Mouse (Mus musculus) forebrain, embryonic 10.5 days (tissue): ENCODE results near the gene Grk3. TPM values are rescaled to one million over a fixed set of nuclear protein-coding genes. Genes with fewer than 3 reads are reported as not detected.
A peak's percentile ranks its signal among the peaks of the same experiment; 100 is the strongest.

Experiments
- DNase-seq: peaks from one replicate; pipeline ENCODE4 v3.0.0-alpha.2; 2017; ENCODE audit warnings: low spot score; ENCODE audit errors: extremely low spot score
- H3K27ac ChIP-seq: fragments of 300-500 bp; sonication (generic); 2 replicates; pipeline ENCODE4 v1.5.1; 2016; ENCODE audit warnings: mild to moderate bottlenecking
- H3K27me3 ChIP-seq: fragments of 300-500 bp; sonication (generic); 2 replicates; pipeline ENCODE4 v1.6.1; 2016; ENCODE audit warnings: mild to moderate bottlenecking; ENCODE audit not compliant: poor library complexity, severe bottlenecking
- H3K36me3 ChIP-seq: fragments of 300-500 bp; sonication (generic); replicated peaks from 2 replicates; pipeline ENCODE4 v1.6.1; 2016; ENCODE audit warnings: mild to moderate bottlenecking, moderate library complexity
- H3K4me1 ChIP-seq: fragments of 300-500 bp; sonication (generic); 2 replicates; pipeline ENCODE4 v1.6.1; 2016
- H3K4me3 ChIP-seq: fragments of 300-500 bp; sonication (generic); 2 replicates; pipeline ENCODE4 v1.5.1; 2016; ENCODE audit warnings: mild to moderate bottlenecking, moderate library complexity
- H3K9me3 ChIP-seq: fragments of 300-500 bp; sonication (generic); 2 replicates; pipeline ENCODE4 v1.6.1; 2016; ENCODE audit warnings: mild to moderate bottlenecking, moderate library complexity
- WGBS: fragments of 180-500 bp; shearing (Covaris S2); methylation state at CpG from one replicate; pipeline ENCODE4 v1.1.7; 2016; 5-methylcytosine and 5-hydroxymethylcytosine counted together
- polyA plus RNA-seq: library from polyadenylated mRNA; unstranded; fragments of >200 nt; fragmentation: Nextera tagmentation; extraction: Ambion mirVana; gene quantifications from 2 replicates; pipeline ENCODE4 v1.2.1, GENCODE M21; 2016

Gene Grk3
- 5.2 and 5.3 TPM in 2 replicates for polyA plus RNA-seq

GRCm38 (mm10) chr5:113015236-113016061 is at the start of gene Grk3:
Gene Grk3, minus strand, starts transcription at chr5:113015791.
- peak within 1 kb of the TSS; percentile 86 for H3K27ac ChIP-seq
- WGBS, result 3% methylated on average over 49 of the region's 52 CpGs

GRCm38 (mm10) chr5:113054308-113054707 is 38.7 kb upstream of the Grk3 start:
- Histone ChIP-seq H3K4me3 (no peak overlapping the region), H3K4me1 (peaks cover 11% of the 10 kb centered on the region), H3K9me3 (peaks cover 4% of the 10 kb centered on the region; the same call in 1 of the 2 replicates), H3K36me3 (no peaks in the 10 kb centered on the region), H3K27ac (no peak overlapping the region), H3K27me3 (peaks cover 4% of the 10 kb centered on the region; the same call in 1 of the 2 replicates)
- peak; percentile 81 for DNase-seq
- WGBS, result 6% methylated on average over 16 of the region's 16 CpGs

More at GRCm38 (mm10) chr5:113015236-113016061, at the start of gene Grk3:
- H3K9me3 ChIP-seq, result no peaks in the 10 kb centered on the region
- DNase-seq, result peak; percentile 48
- H3K4me3 ChIP-seq, result peak within 1 kb of the TSS; percentile 69
- H3K36me3 ChIP-seq, result no peaks in the 10 kb centered on the region
- H3K4me1 ChIP-seq, result peaks cover 23% of the 10 kb centered on the region
- H3K27me3 ChIP-seq, result peaks cover 41% of the 10 kb centered on the region

GRCm38 (mm10) chr5:113050581-113051185 is 35.1 kb upstream of the Grk3 start:
- Histone ChIP-seq H3K27ac (0 out of 2 replicates have a peak overlapping the region, but pooled peaks have one; percentile 35), H3K4me3 (no peak overlapping the region), H3K4me1 (peaks cover 11% of the 10 kb centered on the region), H3K27me3 (peaks cover 4% of the 10 kb centered on the region; the same call in 1 of the 2 replicates), H3K9me3 (peaks cover 4% of the 10 kb centered on the region; the same call in 1 of the 2 replicates), H3K36me3 (no peaks in the 10 kb centered on the region)
- DNase-seq, result no peak
- 78% methylated on average over 7 of the region's 7 CpGs for WGBS

GRCm38 (mm10) chr5:113049876-113050275 is 34.3 kb upstream of the Grk3 start:
- no peak for DNase-seq
- 0 out of 2 replicates have a peak overlapping the region, but pooled peaks have one; percentile 22 for H3K27ac ChIP-seq
- H3K9me3 ChIP-seq, result peaks cover 4% of the 10 kb centered on the region; the same call in 1 of the 2 replicates
- H3K4me3 ChIP-seq, result no peak overlapping the region
- peaks cover 4% of the 10 kb centered on the region; the same call in 1 of the 2 replicates for H3K27me3 ChIP-seq
- no peaks in the 10 kb centered on the region for H3K36me3 ChIP-seq
- H3K4me1 ChIP-seq, result peaks cover 11% of the 10 kb centered on the region

GRCm38 (mm10) chr5:113045511-113046273 is 30.1 kb upstream of the Grk3 start:
- Histone ChIP-seq H3K27ac (no peak overlapping the region), H3K9me3 (no peaks in the 10 kb centered on the region), H3K4me3 (no peak overlapping the region), H3K36me3 (no peaks in the 10 kb centered on the region), H3K4me1 (peaks cover 26% of the 10 kb centered on the region), H3K27me3 (no peaks in the 10 kb centered on the region)
- DNase-seq, result no peak
- 91% methylated on average over 10 of the region's 10 CpGs for WGBS

GRCm38 (mm10) chr5:113043531-113043930 is 27.9 kb upstream of the Grk3 start:
- Histone ChIP-seq H3K27me3 (no peaks in the 10 kb centered on the region), H3K36me3 (no peaks in the 10 kb centered on the region), H3K4me1 (peaks cover 15% of the 10 kb centered on the region), H3K4me3 (no peak overlapping the region), H3K27ac (peak overlapping the region; percentile 44), H3K9me3 (no peaks in the 10 kb centered on the region)
- 93% methylated on average over 8 of the region's 8 CpGs for WGBS
- DNase-seq, result no peak

GRCm38 (mm10) chr5:113041567-113042071 is 26.0 kb upstream of the Grk3 start:
- WGBS, result 22% methylated on average over 5 of the region's 5 CpGs
- peaks cover 15% of the 10 kb centered on the region for H3K4me1 ChIP-seq
- no peaks in the 10 kb centered on the region for H3K27me3 ChIP-seq
- no peaks in the 10 kb centered on the region for H3K9me3 ChIP-seq
- no peaks in the 10 kb centered on the region for H3K36me3 ChIP-seq
- DNase-seq, result peak; percentile 18
- no peak overlapping the region for H3K4me3 ChIP-seq
- peak overlapping the region; percentile 13 for H3K27ac ChIP-seq

- Histone ChIP-seq H3K4me3 (no peak overlapping the region), H3K9me3 (no peaks in the 10 kb centered on the region), H3K36me3 (no peaks in the 10 kb centered on the region), H3K27me3 (no peaks in the 10 kb centered on the region), H3K4me1 (peaks cover 15% of the 10 kb centered on the region), H3K27ac (peak overlapping the region; percentile 13)
- DNase-seq, result no peak
- 85% methylated on average over 6 of the region's 6 CpGs for WGBS
These were observed 25.2 kb upstream of the Grk3 start for GRCm38 (mm10) chr5:113040776-113041175.

GRCm38 (mm10) chr5:113038601-113039000 is 23.0 kb upstream of the Grk3 start:
- Histone ChIP-seq H3K4me1 (peaks cover 15% of the 10 kb centered on the region), H3K36me3 (no peaks in the 10 kb centered on the region), H3K27ac (no peak overlapping the region), H3K27me3 (no peaks in the 10 kb centered on the region), H3K9me3 (no peaks in the 10 kb centered on the region), H3K4me3 (no peak overlapping the region)
- DNase-seq, result no peak
- 87% methylated on average over 6 of the region's 6 CpGs for WGBS

- no peak overlapping the region for H3K4me3 ChIP-seq
- H3K36me3 ChIP-seq, result no peaks in the 10 kb centered on the region
- H3K27me3 ChIP-seq, result no peaks in the 10 kb centered on the region; the same call in 1 of the 2 replicates
- H3K4me1 ChIP-seq, result no peaks in the 10 kb centered on the region
- H3K9me3 ChIP-seq, result no peaks in the 10 kb centered on the region
- H3K27ac ChIP-seq, result no peak overlapping the region
- WGBS, result 80% methylated on average over 10 of the region's 10 CpGs
- no peak for DNase-seq
These were observed 19.8 kb upstream of the Grk3 start for GRCm38 (mm10) chr5:113035094-113036047.

- DNase-seq, result no peak
- Histone ChIP-seq H3K27me3 (no peaks in the 10 kb centered on the region; the same call in 1 of the 2 replicates), H3K27ac (no peak overlapping the region), H3K36me3 (no peaks in the 10 kb centered on the region), H3K9me3 (no peaks in the 10 kb centered on the region), H3K4me1 (no peaks in the 10 kb centered on the region), H3K4me3 (no peak overlapping the region)
- 83% methylated on average over 15 of the region's 15 CpGs for WGBS
These were observed 15.7 kb upstream of the Grk3 start for GRCm38 (mm10) chr5:113031201-113031754.
